Mouse (Mus musculus) adrenal gland, postnatal 25 days (tissue): ENCODE data around the gene Cd52. TPM values are rescaled to one million over a fixed set of nuclear protein-coding genes. Genes with fewer than 3 reads are reported as not detected.

Experiments used
- DNase-seq: peaks from one replicate; pipeline ENCODE4 v3.0.0; 2021; ENCODE audit warnings: mixed read lengths
- total RNA-seq: library from RNA; stranded (reverse); gene quantifications from 2 replicates; pipeline ENCODE4 v1.2.3, GENCODE M21; 2021

Cd52 gene
- total RNA-seq, 1 experiment from 2014 or later = 8.4 TPM

GRCm38 (mm10) chr4:134090521-134091224 is 4.2 kb downstream of the Cd52 start:
- DNase-seq = no peak

DNA sequence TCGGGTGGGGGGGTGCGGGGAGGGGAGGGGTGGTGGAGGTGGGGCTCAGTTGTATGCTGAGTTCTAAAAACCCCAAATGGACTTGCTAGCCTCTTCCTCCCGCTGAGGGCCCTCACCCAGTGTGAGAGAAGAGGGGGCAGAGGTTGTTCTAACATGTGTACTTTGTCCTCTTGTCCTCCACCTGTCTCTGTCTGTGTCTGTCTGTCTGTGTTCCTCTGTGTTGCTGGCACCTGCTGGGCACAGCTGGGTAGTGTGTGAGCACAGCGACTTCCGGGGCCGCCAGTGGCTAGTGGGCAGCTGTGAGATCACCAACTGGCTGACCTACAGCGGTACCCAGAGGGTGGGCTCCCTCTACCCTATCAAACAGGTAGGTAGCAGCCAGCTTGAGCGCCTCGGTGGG is 5.9 kb downstream of the Cd52 start:
- DNase-seq = no peak

DNA sequence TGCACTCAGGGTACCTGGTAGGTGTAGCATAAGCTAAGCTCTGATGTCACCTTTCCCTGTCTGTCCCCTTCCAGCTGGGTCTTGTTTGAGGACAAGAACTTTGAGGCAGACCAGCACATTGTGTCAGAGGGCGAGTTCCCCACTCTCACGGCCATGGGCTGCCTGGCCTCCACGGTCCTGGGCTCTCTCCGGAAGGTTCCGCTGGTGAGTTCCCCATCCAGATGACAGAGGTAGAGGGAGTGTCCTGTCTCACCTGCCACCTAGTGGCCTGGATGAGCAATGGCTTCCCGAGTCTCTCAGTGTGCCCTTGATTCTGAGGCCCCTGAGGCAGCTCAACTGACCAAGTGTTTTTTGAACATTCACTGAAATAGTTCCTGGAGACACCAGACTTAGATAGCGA is 7.5 kb downstream of the Cd52 start:
- DNase-seq = peak; percentile 18

GRCm38 (mm10) chr4:134084999-134085398 is 9.9 kb downstream of the Cd52 start:
- no peak for DNase-seq

- DNase-seq = no peak
These were observed 12.4 kb downstream of the Cd52 start for GRCm38 (mm10) chr4:134082460-134082859.

DNA sequence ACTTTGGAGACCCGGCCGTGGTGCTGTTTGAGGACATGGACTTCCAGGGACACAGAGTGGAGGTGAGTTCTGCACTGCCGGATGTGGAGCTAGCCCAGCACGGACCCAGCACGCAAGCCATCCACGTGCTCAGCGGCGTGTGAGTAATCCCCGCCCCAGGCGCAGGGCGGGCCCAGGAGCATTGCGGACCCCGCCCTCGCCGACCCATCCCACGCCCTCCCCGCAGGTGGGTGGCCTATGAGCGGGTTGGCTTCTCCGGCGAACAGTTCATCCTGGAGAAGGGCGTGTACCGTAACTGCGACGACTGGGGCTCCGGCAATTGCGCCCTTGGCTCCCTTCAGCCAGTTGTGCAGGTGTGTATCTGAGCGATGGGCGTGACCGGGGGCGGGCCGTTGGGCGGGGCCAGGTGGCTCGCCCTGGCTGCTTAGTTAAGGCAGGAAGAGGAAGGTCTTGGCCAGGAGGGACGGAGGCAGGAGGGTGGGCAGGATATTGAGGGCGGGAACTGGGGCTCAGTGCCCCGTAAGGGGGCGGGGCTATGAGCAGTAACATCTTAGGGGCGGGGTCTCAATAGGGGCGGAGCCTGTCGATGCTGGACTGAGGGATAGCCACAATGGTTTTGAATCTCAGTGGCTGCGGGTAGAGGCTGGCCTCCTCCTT is 13.0 kb downstream of the Cd52 start:
- DNase-seq = peak; percentile 55

DNA sequence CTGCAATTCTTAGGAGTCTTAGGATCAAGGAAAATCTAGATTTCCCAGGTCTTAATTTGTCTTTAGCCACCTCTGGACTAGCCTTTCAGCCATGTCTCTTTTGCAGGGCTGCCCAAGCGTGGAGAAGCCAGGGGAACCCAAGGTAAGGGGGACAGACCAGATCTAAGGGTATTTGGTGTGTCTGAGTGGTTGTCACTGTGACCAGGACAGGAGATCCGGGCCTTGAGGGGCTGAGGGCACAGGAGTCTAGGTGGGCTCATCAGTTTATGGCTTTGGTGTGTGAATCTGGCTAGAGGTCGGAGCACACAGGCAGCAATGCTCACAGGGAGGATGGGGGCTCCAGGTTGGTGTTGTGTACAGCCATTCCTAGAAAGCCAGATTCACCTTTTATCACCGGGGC is 14.2 kb downstream of the Cd52 start:
- no peak for DNase-seq

DNA sequence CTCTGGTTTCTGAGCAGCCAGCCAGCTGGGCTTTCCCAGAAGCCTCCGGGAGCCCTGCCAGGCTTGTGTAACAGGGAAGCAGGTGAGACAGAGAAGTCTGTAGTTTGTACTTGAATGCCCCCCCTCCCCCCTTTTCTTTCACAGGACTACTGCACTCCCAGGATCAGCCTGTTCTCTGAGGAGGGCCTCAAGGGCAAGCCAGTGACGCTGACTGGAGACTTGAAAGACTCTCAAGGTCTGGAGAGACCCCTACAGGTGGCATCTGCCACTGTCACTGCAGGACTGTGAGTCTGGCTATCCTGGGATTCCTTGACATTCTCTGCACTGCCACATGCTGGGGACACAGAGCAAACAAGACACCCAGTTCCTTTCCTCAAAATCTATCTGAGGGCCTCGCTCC is 16.2 kb downstream of the Cd52 start:
- DNase-seq = no peak

GRCm38 (mm10) chr4:134068793-134069580 is 25.9 kb downstream of the Cd52 start:
- DNase-seq = no peak

DNA sequence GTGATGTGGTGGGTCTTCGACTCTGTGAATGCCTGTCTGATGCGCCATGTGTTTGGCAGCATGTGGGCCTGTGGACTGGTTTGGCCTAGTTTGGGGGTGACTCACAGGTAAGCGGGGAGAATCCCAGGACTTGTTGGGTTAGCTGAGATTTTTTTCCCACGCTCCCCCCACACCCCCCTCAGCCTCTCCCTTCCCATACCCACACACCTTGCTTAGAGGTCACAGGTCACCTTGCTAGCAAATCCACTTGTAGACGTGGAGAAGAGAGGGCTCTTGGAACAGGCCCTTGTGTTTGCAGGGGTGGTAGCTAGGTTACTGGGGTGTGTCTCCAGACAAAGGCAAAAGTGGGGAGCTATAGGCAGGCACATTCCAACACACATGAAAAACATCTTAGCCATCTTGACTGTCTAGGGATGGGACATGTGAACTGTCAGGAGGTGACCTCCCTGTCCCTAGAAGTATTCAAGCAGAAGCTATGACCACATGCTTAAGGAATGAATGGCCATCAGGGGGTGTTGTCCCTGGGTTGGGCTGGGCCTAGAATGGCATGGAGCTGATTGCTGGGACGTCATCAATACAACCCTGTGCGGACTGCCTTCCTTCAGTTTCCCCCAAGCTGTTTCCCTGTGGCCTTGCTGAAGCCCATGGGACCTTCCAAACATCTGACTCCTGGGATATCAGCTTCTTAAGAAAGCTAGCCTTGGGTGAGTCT is 26.9 kb downstream of the Cd52 start:
- DNase-seq = no peak

- DNase-seq = no peak
These were observed 27.5 kb downstream of the Cd52 start for GRCm38 (mm10) chr4:134067383-134067782.

DNA sequence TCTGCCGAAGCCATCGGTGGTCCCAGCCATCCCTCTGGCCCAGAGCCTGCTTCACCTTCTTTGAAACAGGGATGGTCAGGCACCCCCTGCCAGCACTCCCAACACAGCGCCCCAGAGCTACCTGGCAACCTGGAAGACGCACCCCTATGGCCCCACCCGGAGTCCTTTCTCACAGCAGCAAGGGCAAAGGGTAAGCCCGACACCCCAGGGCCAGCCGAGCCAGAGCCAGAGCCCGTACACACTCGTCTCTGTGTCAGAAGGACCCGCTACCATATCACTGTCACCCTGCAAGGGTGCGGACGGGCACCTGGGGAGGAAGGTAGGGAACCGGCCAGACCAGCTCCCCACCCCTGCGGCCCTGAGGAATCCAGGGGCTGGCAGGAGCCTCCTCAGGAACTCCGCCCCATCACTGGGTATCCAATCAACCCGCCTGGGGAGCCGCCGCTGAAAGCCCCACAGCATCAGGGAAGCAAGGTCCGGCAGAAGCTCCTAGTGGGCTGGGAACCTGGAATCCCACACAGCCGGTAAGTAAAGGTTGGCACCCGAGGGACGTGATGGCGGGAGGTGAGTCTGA is 29.4 kb downstream of the Cd52 start:
- no peak for DNase-seq

DNA sequence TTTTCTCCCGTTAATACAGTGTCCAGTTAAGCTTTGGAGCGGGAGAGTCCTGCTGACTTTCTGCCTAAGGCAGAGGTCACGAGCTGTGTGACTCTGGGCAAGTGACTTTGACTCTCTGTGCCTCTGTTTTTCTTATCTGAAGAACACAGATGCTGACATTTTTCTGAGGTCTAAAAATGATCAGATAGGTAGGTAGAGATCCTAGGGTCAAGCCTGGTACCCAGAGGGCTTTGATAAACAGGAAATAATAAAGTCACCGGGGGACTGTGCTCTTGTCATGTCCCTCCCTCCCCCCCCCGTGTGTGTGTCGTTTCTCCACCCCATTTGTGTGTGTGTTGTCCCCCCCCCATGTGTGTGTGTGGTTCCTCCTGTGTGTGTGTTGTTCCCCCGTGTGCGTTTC is 32.3 kb downstream of the Cd52 start:
- no peak for DNase-seq

DNA sequence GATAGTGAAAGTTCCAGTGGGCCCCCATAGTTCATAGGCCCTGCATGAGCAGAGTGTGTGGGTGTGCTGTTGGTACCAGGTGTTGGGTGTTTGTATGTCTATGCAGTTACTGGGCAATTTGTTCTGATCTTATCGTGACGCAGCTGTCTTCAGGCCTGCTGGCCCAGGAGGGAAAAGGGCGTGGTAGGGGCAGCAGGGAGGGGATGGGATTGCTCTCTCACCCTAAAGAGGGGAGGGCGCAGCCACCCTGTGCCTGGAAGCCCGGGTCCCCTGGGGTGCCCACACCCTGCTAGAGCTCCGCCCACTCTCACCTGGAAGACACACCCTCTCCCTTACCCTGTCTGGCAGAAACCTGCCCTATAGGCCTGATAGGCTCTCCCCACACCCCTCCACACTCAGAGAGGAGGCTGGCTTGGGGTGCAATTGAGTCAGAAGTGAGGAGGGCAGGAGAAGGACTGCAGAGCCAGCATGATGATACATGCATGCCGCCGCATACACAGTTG is 32.9 kb downstream of the Cd52 start:
- DNase-seq = no peak

DNA sequence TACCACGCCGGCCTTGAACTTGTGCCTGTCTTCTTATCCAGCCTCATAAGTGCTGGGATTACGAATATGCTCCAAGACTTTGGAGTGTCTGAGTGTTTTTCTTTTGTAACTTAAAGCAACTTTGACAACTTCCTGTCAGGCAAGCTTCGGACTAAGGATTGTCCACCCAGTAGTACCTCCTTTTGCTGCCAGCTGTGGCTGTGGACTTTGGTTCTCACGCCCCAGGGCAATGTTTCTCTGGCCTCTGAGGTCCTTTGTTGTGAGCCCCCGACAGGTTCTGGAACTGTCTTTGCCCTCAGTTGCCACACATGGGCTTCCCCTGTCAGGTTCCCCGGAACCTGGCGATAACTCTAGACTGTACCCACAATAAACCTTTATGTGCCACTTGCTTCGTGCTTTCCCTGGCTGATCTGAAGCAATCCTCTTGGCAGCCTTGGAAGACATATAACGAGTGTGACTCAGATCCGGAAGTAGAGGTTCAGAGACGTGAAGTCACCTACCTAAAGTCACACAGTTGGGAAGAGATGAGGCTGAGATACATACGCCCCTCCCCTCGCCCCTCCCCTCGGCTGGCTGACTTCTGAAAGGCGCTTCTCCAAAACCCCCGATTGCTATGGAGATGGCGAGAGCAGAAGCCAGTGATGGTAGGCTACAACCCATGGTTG is 33.6 kb downstream of the Cd52 start:
- no peak for DNase-seq

DNA sequence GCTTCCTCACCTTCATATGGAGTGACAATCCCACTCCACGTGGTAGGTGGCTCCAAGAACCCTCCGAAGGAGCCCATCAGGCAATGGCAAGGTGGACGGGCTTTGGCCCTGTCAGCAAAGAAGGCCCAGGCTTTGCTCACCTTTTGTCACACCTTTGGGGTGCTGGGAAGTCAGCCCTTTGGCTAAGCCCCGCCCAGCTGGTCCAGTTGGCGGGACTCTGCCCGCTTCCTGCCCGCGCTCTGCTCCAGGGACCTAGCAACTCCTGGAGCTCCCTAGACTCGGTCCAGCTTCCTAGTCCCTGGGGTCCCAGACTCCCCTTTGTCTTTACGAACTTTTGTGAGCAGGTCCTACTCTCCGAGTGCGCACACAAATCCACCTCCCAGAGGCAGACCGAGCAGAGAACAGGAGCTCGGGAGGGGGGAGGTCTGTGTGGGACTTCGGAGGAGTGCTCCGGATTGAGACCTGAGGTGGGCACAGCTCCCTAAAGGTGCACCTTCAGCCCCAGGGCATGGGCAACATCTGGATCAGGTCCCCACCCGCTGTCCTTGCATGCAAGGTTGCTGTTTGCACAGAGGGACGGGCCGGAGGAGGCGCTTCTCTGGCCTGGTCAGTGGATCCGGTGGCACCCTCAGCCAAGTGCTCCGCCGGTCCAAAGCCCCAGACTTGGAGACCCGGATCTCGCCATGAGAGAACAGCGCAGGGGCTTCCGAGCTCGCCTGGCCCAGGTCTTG is 34.6 kb downstream of the Cd52 start, which contains the start of gene Crybg2:
Gene Crybg2, plus strand, starts transcription at position 681 of the 731 bp plus-strand sequence.
- DNase-seq = no peak

DNA sequence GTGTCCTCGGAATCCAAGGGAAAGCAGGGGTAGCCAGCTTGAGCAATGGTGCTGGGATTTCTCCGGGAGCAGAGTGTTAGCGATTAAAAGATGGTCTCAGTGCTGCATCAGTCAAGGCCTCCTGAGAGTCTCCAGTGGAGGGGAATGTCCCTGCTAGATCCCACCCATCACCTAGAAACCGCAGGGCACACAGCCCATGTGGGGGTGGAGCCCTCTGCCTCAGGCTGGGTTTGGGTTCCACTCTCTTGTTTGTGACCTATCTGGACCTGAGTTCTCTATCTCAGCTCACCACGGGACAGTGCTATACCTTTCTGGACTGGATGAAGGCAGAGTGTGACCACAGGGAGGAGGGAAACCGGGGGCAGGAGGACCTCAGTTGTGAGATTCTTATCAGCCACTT is 36.0 kb downstream of the Cd52 start:
- DNase-seq = no peak

DNA sequence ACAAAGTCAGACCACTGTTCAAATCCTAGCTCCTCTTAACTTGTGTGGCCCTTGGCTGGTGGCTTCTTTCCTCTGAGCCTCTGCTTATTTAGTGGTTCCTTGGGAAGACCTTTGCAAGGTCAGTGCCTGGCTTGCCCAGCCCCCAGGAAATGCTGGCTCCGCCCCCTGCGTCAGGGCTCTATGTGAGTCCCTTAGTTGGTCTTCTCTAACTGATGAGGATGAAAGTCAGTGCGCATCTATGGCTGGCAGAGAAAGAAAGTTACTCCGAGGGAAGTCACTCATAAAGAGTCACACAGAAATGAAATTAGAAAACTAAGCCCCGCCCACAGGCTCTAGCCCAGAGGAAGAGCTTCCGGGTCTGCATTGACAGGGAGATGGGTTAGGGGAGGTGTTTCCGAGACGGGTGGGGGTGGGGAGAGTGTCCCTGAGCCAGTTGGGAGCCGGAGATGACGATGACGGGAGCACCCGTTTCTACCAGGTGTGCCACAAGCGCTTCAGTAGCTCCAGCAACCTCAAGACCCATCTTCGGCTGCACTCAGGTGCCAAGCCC is 36.6 kb downstream of the Cd52 start:
- DNase-seq = no peak

DNA sequence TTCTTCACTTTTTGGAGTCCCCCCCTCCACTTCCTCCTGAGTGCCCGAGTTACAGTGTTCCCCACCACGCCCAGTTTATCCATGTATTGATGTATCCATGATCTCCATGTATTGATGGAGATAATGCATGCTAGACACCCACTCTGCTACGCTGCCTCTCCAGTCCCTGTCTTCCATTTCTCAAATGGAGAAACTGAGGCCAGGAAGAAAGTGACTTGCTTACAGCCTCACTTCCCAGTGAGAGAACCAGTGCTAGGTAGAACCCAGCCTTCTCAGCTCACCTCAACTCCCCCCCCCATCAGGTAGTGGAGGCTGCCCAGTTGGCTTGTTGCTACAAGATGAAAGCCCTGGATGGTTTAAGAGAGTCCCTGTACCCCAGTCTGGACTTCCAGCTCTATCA is 41.3 kb downstream of the Cd52 start, which contains the start of gene Zfp683:
Gene Zfp683, plus strand, starts transcription at position 301 of the 400 bp plus-strand sequence.
- no peak for DNase-seq

GRCm38 (mm10) chr4:134052560-134052959 is 42.3 kb downstream of the Cd52 start:
- DNase-seq = no peak
